Mouse (Mus musculus): ENCODE data around the gene Ces4a. TPM values are rescaled to one million over a fixed set of nuclear protein-coding genes. Genes with fewer than 3 reads are reported as not detected.
"Not testable (repeated sequence)": the region's sequence is repeated elsewhere in the genome, so short reads cannot be mapped to it uniquely, and the experiment has no call there.

Ces4a gene
- total RNA-seq, 2 experiments from 2014 or later = not detected

DNA sequence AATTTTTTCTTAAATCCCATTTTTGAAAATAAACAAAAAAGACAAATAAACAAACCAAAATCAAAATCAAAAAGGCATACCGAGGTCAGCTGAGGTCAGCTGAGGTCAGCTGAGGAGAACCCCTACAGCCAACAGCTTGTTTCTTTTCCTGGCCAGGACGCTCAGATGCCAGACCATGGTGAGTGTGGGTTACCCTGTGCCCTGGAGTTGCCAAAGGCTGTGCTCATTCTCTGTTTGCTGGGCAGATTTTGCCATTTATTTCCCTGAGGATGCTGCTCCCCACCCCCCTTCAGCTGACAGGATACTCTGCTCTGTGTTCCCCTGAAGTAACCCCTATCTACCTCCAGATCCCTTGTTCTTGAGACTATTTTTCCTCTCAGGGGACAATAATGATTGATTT is 35.5 kb downstream of the Ces4a start:
- no peak for ATAC-seq (ENCODE audit: poor library complexity, severe bottlenecking)

GRCm38 (mm10) chr8:105169582-105169981 is 38.0 kb downstream of the Ces4a start:
- ATAC-seq (ENCODE audit: poor library complexity, severe bottlenecking) = no peak

- ATAC-seq (ENCODE audit: poor library complexity, severe bottlenecking) = peak; percentile 36
Measured at GRCm38 (mm10) chr8:105170041-105170380, 38.4 kb downstream of the Ces4a start.

DNA sequence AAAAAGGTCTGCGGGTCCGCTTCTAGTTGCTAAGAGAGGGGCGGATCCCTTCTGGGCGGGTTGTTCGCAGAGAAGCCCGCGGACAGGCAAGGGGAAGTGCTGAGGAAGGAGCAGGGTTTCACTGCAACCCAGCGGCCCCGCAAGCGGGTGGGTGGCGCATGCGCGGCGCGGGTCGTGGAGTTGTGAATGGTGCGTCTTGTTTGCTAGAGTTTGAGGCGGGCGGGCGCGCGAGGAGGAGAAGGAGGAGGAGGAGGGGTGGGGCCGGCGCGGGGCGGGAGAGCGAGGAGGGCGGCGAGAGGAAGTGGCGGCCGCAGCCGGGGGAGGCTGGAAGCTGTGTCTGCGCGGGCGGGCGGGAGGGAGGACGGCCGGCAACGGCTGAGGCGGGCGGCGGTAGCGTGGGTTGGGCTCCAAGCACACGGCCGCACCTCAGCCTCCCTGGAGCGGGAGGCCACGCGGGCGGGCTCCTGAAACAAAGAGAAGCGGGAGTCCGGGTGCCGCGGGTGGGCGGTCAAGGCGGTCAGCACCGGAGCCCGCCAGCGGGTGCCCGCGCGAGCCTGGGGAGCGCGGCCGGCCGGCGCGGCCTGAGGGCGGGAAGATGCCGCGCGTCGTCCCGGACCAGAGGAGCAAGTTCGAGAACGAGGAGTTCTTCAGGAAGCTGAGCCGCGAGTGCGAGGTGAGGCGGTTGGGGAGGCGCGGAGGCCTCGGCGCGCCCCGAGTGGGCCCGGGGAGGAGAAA is 38.9 kb downstream of the Ces4a start, which contains the start of gene Cbfb:
Gene Cbfb (plus strand): TSS at position 294 of the 735 bp plus-strand sequence.
- peak; percentile 86 for ATAC-seq (ENCODE audit: poor library complexity, severe bottlenecking)

- peak; percentile 51 for ATAC-seq (ENCODE audit: poor library complexity, severe bottlenecking)
Measured at GRCm38 (mm10) chr8:105171116-105172002, 39.8 kb downstream of the Ces4a start.

DNA sequence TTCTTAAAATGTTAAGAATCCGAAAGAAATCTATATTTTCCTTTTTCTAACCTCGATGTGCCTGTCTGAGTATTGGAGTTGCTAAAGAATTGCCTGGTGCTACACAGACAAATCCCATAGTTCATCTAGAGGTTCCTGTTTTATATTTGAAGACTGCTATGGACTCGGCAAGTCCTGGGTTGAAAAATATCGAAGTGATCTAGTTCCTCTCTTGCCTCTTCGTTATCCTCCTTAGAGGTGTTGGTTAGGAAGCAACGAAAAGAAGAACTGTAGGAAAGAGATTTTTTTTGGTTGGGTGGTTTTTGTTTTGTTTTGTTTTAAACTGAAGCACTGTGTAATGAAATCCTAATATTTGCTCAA is 40.4 kb downstream of the Ces4a start:
- peak; percentile 28 for ATAC-seq (ENCODE audit: poor library complexity, severe bottlenecking)

- not testable (repeated sequence) for ATAC-seq (ENCODE audit: poor library complexity, severe bottlenecking)
Measured at GRCm38 (mm10) chr8:105175287-105175686, 43.7 kb downstream of the Ces4a start.

DNA sequence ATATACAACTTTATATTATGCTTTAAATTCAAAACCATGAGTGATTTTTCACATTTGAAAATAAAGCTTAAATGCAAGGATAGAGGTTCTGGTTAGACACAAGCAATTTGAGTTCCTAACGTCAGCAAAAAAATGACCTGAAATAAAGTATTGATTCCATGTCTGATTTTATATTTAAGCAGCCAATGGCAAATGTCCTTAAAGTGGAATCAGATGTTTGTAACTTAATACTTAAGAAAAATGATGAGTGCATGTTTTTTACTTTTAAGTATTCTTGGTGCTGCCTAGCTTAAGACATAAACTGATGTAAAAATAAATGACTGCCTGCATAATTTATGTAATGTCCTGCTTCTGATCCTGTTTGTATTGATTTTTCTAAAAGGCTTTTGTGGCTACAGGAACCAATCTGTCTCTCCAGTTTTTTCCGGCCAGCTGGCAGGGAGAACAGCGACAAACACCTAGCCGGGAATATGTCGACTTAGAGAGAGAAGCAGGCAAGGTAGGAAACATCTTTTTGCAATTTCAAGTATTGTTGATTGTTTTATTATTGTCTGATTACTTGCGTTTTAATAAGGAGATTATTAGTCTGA is 46.7 kb downstream of the Ces4a start:
- no peak for ATAC-seq (ENCODE audit: poor library complexity, severe bottlenecking)

GRCm38 (mm10) chr8:105182201-105182600 is 50.6 kb downstream of the Ces4a start:
- ATAC-seq (ENCODE audit: poor library complexity, severe bottlenecking) = no peak

DNA sequence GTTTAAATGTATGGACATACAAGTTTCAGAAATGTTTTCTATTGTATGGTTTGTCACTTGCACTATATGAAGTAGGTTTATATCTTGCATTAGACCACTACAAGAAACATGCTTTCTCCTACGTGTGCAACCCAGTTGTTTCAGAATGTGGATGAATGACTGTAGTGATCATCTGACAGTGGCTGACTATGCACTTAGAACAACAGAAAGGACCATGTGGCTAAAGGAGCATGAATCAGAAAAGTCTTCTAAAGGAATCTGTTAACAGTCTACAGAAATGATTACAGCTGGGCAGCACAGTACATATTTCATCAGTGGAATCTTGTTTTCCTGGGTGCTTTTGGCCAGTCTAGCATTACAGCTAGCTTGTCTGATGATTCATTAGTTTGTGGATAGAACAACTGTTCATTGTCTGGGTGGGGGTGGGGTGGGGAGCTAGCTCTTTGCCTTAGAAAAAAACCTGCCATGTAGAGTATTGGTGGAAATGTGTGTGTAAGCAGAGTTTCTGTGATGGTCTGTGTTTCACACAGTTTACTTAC is 54.9 kb downstream of the Ces4a start:
- ATAC-seq (ENCODE audit: poor library complexity, severe bottlenecking) = no peak

DNA sequence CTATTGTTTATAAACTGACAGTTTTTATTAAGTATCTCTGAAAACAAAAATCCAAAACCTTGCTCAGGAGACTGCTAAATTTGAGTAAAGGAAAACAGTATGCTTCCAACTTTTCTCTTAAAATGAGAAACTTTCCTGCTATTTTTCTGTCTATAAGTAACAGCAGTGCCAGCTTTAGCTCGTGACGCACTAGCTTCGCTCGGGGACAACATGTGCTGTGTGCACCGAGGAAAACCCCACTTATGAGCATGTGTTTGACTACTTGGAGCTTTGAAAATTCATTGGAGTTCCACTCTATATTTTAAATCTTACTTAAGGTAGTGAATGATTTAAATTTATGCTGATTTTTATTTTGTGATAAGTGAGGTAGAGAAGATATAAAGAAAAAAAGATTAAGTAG is 60.6 kb downstream of the Ces4a start:
- no peak for ATAC-seq (ENCODE audit: poor library complexity, severe bottlenecking)

Other genes with a start within 250 kb of the Ces4a start
- gene Ces2e, start 205.5 kb upstream of the Ces4a start, total RNA-seq (2015) = not detected in 2 replicates
- gene Ces2e, start 205.5 kb upstream of the Ces4a start, total RNA-seq (2017) = not detected in 2 replicates
- not detected in 2 replicates for gene Ces2f, start 184.4 kb upstream of the Ces4a start, total RNA-seq (2015)
- gene Ces2f, start 184.4 kb upstream of the Ces4a start, total RNA-seq (2017) = not detected in 2 replicates
- gene Ces2g, start 170.1 kb upstream of the Ces4a start, total RNA-seq (2015) = 2.8 and 5.9 TPM in 2 replicates
- gene Ces2g, start 170.1 kb upstream of the Ces4a start, total RNA-seq (2017) = 1.2 and 1.7 TPM in 2 replicates
- not detected in 2 replicates for gene Ces2h, start 130.9 kb upstream of the Ces4a start, total RNA-seq (2015)
- not detected in 2 replicates for gene Ces2h, start 130.9 kb upstream of the Ces4a start, total RNA-seq (2017)
- gene Ces3a, start 83.2 kb upstream of the Ces4a start, total RNA-seq (2015) = not detected in 2 replicates
- not detected in 2 replicates for gene Ces3a, start 83.2 kb upstream of the Ces4a start, total RNA-seq (2017)
- not detected in 2 replicates for gene Ces3b, start 48.0 kb upstream of the Ces4a start, total RNA-seq (2015)
- gene Ces3b, start 48.0 kb upstream of the Ces4a start, total RNA-seq (2017) = not detected in 2 replicates
- 178 and 200 TPM in 2 replicates for gene Cbfb, start 38.9 kb downstream of the Ces4a start, total RNA-seq (2015)
- 204 and 207 TPM in 2 replicates for gene Cbfb, start 38.9 kb downstream of the Ces4a start, total RNA-seq (2017)
- gene D230025D16Rik, start 93.3 kb downstream of the Ces4a start, total RNA-seq (2015) = 26.7 and 27.4 TPM in 2 replicates
- gene D230025D16Rik, start 93.3 kb downstream of the Ces4a start, total RNA-seq (2017) = 22.5 and 27.8 TPM in 2 replicates
- gene B3gnt9, start 123.4 kb downstream of the Ces4a start, total RNA-seq (2015) = 0.31 TPM in 1 of 2 replicates, not detected in the other
- 0.15 TPM in 1 of 2 replicates, not detected in the other for gene B3gnt9, start 123.4 kb downstream of the Ces4a start, total RNA-seq (2017)
- 10.6 and 11.1 TPM in 2 replicates for gene Tradd, start 132.8 kb downstream of the Ces4a start, total RNA-seq (2015)
- 13.3 and 13.5 TPM in 2 replicates for gene Tradd, start 132.8 kb downstream of the Ces4a start, total RNA-seq (2017)
- 4.1 and 6.3 TPM in 2 replicates for gene Fbxl8, start 132.8 kb downstream of the Ces4a start, total RNA-seq (2015)
- 3.3 and 3.6 TPM in 2 replicates for gene Fbxl8, start 132.8 kb downstream of the Ces4a start, total RNA-seq (2017)
- gene Hsf4, start 138.0 kb downstream of the Ces4a start, total RNA-seq (2015) = 0.22 TPM in 1 of 2 replicates, not detected in the other
- gene Hsf4, start 138.0 kb downstream of the Ces4a start, total RNA-seq (2017) = not detected in 2 replicates
- not detected in 2 replicates for gene Nol3, start 144.3 kb downstream of the Ces4a start, total RNA-seq (2015)
- gene Nol3, start 144.3 kb downstream of the Ces4a start, total RNA-seq (2017) = 0.07 TPM in 1 of 2 replicates, not detected in the other
- 0.14 and 1.1 TPM in 2 replicates for gene 4931428F04Rik, start 158.1 kb downstream of the Ces4a start, total RNA-seq (2015)
- 0.18 and 0.94 TPM in 2 replicates for gene 4931428F04Rik, start 158.1 kb downstream of the Ces4a start, total RNA-seq (2017)
- 0.09 and 0.25 TPM in 2 replicates for gene Exoc3l, start 164.3 kb downstream of the Ces4a start, total RNA-seq (2015)
- gene Exoc3l, start 164.3 kb downstream of the Ces4a start, total RNA-seq (2017) = 0.26 TPM in 1 of 2 replicates, not detected in the other
- 75.8 and 76.8 TPM in 2 replicates for gene E2f4, start 165.9 kb downstream of the Ces4a start, total RNA-seq (2015)
- 26.9 and 33.7 TPM in 2 replicates for gene E2f4, start 165.9 kb downstream of the Ces4a start, total RNA-seq (2017)
- 0.46 and 0.58 TPM in 2 replicates for gene Elmo3, start 173.8 kb downstream of the Ces4a start, total RNA-seq (2015)
- 0.20 and 0.51 TPM in 2 replicates for gene Elmo3, start 173.8 kb downstream of the Ces4a start, total RNA-seq (2017)
- 0.89 and 1.8 TPM in 2 replicates for gene Lrrc29, start 194.5 kb downstream of the Ces4a start, total RNA-seq (2015)
- 1.7 and 3.1 TPM in 2 replicates for gene Lrrc29, start 194.5 kb downstream of the Ces4a start, total RNA-seq (2017)
- gene Tmem208, start 194.6 kb downstream of the Ces4a start, total RNA-seq (2015) = 65.7 and 72.3 TPM in 2 replicates
- 33.0 and 40.9 TPM in 2 replicates for gene Tmem208, start 194.6 kb downstream of the Ces4a start, total RNA-seq (2017)
- 10.9 and 12.6 TPM in 2 replicates for gene Fhod1, start 216.2 kb downstream of the Ces4a start, total RNA-seq (2015)
- gene Fhod1, start 216.2 kb downstream of the Ces4a start, total RNA-seq (2017) = 5.1 and 7.2 TPM in 2 replicates
- gene Slc9a5, start 217.0 kb downstream of the Ces4a start, total RNA-seq (2015) = 0.56 and 0.87 TPM in 2 replicates
- gene Slc9a5, start 217.0 kb downstream of the Ces4a start, total RNA-seq (2017) = 0.73 and 0.77 TPM in 2 replicates
- gene Plekhg4, start 241.5 kb downstream of the Ces4a start, total RNA-seq (2015) = 0.22 TPM in 1 of 2 replicates, not detected in the other
- gene Plekhg4, start 241.5 kb downstream of the Ces4a start, total RNA-seq (2017) = 0.11 and 0.16 TPM in 2 replicates

Data from megakaryocyte, adult 5-6 weeks (primary cell).